Mouse (Mus musculus): ENCODE data around the gene Ube2cbp. TPM values are rescaled to one million over a fixed set of nuclear protein-coding genes. Genes with fewer than 3 reads are reported as not detected.

Ube2cbp gene
- total RNA-seq, 2 experiments from 2014 or later, result 1.2 to 1.9 TPM

Other genes starting within 250 kb of the Ube2cbp start
- gene Dop1a, start 2.2 kb upstream of the Ube2cbp start, total RNA-seq (2021), result 10 to 100 TPM; 20.4 to 22.5 TPM
- gene Pgm3, start 106.9 kb upstream of the Ube2cbp start, total RNA-seq (2021), result 10 to 100 TPM; 32.2 to 42.6 TPM
- 1 to 10 TPM; 3.0 to 5.3 TPM for gene Rwdd2a, start 107.0 kb upstream of the Ube2cbp start, total RNA-seq (2021)
- 1,000 to 10,000 TPM; 1,361 to 1,780 TPM for gene Me1, start 231.0 kb upstream of the Ube2cbp start, total RNA-seq (2021)